Mouse (Mus musculus): ENCODE measurements around the gene Gramd1b. TPM values are rescaled to one million over a fixed set of nuclear protein-coding genes. Genes with fewer than 3 reads are reported as not detected.

The Gramd1b gene
- polyA plus RNA-seq, 1 experiment from 2014 or later: 2.8 TPM

- no peak for ATAC-seq (ENCODE audit: insufficient number of reproducible peaks, low FRiP score, low TSS enrichment, low read depth)
- no peak overlapping the region for H3K4me3 ChIP-seq (ENCODE audit: low read depth, low read length)
- H3K4me1 ChIP-seq (ENCODE audit: control insufficient read depth, insufficient read depth, low read length): no peaks in the 10 kb centered on the region
- no peaks in the 10 kb centered on the region for H3K9me3 ChIP-seq (ENCODE audit: control insufficient read depth, low read length)
- WGBS: 91% methylated on average over 5 of the region's 5 CpGs
- no peak overlapping the region for H3K9ac ChIP-seq (ENCODE audit: low read length)
- H3K27me3 ChIP-seq (ENCODE audit: control insufficient read depth, insufficient read depth, low read length): no peaks in the 10 kb centered on the region
- H3K36me3 ChIP-seq (ENCODE audit: control insufficient read depth, insufficient read depth, low read length): peaks cover 2% of the 10 kb centered on the region; the same call in 1 of the 2 replicates
- DNase-seq (ENCODE audit: low spot score): no peak
- no peak overlapping the region for H3K27ac ChIP-seq (replicated peaks; ENCODE audit: low read depth, low read length)
- no peak overlapping the region for H3K4me2 ChIP-seq (ENCODE audit: low read depth, severe bottlenecking)
These were observed 237.0 kb downstream of the Gramd1b start for GRCm38 (mm10) chr9:40294210-40294609.

GRCm38 (mm10) chr9:40293740-40294139 lies 237.4 kb downstream of the Gramd1b start:
- Histone ChIP-seq H3K4me2 (ENCODE audit: low read depth, severe bottlenecking) (no peak overlapping the region), H3K27me3 (ENCODE audit: control insufficient read depth, insufficient read depth, low read length) (no peaks in the 10 kb centered on the region), H3K4me1 (ENCODE audit: control insufficient read depth, insufficient read depth, low read length) (no peaks in the 10 kb centered on the region), H3K9ac (ENCODE audit: low read length) (no peak overlapping the region), H3K9me3 (ENCODE audit: control insufficient read depth, low read length) (no peaks in the 10 kb centered on the region), H3K4me3 (ENCODE audit: low read depth, low read length) (no peak overlapping the region), H3K27ac (replicated peaks; ENCODE audit: low read depth, low read length) (no peak overlapping the region), H3K36me3 (ENCODE audit: control insufficient read depth, insufficient read depth, low read length) (peaks cover 2% of the 10 kb centered on the region; the same call in 1 of the 2 replicates)
- WGBS: 92% methylated on average over 5 of the region's 5 CpGs
- ATAC-seq (ENCODE audit: insufficient number of reproducible peaks, low FRiP score, low TSS enrichment, low read depth) (no peak), DNase-seq (ENCODE audit: low spot score) (no peak)

GRCm38 (mm10) chr9:40293286-40293685 lies 237.9 kb downstream of the Gramd1b start:
- Histone ChIP-seq H3K9ac (ENCODE audit: low read length) (no peak overlapping the region), H3K4me3 (ENCODE audit: low read depth, low read length) (no peak overlapping the region), H3K4me2 (ENCODE audit: low read depth, severe bottlenecking) (no peak overlapping the region), H3K27me3 (ENCODE audit: control insufficient read depth, insufficient read depth, low read length) (no peaks in the 10 kb centered on the region), H3K36me3 (ENCODE audit: control insufficient read depth, insufficient read depth, low read length) (peaks cover 2% of the 10 kb centered on the region; the same call in 1 of the 2 replicates), H3K4me1 (ENCODE audit: control insufficient read depth, insufficient read depth, low read length) (no peaks in the 10 kb centered on the region), H3K27ac (replicated peaks; ENCODE audit: low read depth, low read length) (no peak overlapping the region), H3K9me3 (ENCODE audit: control insufficient read depth, low read length) (no peaks in the 10 kb centered on the region)
- no peak for ATAC-seq (ENCODE audit: insufficient number of reproducible peaks, low FRiP score, low TSS enrichment, low read depth)
- WGBS: 92% methylated on average over 8 of the region's 8 CpGs
- no peak for DNase-seq (ENCODE audit: low spot score)

GRCm38 (mm10) chr9:40292475-40292874 lies 238.7 kb downstream of the Gramd1b start:
- DNase-seq (ENCODE audit: low spot score) (no peak), ATAC-seq (ENCODE audit: insufficient number of reproducible peaks, low FRiP score, low TSS enrichment, low read depth) (no peak)
- 87% methylated on average over 4 of the region's 4 CpGs for WGBS
- no peaks in the 10 kb centered on the region for H3K27me3 ChIP-seq (ENCODE audit: control insufficient read depth, insufficient read depth, low read length)
- no peaks in the 10 kb centered on the region for H3K4me1 ChIP-seq (ENCODE audit: control insufficient read depth, insufficient read depth, low read length)
- no peak overlapping the region for H3K9ac ChIP-seq (ENCODE audit: low read length)
- no peak overlapping the region for H3K27ac ChIP-seq (replicated peaks; ENCODE audit: low read depth, low read length)
- peaks cover 2% of the 10 kb centered on the region; the same call in 1 of the 2 replicates for H3K36me3 ChIP-seq (ENCODE audit: control insufficient read depth, insufficient read depth, low read length)
- H3K9me3 ChIP-seq (ENCODE audit: control insufficient read depth, low read length): no peaks in the 10 kb centered on the region
- H3K4me2 ChIP-seq (ENCODE audit: low read depth, severe bottlenecking): no peak overlapping the region
- H3K4me3 ChIP-seq (ENCODE audit: low read depth, low read length): no peak overlapping the region

GRCm38 (mm10) chr9:40282968-40283367 lies 248.2 kb downstream of the Gramd1b start:
- H3K9ac ChIP-seq (ENCODE audit: low read length): no peak overlapping the region
- no peak for ATAC-seq (ENCODE audit: insufficient number of reproducible peaks, low FRiP score, low TSS enrichment, low read depth)
- H3K27ac ChIP-seq (replicated peaks; ENCODE audit: low read depth, low read length): no peak overlapping the region

GRCm38 (mm10) chr9:40279438-40279837 lies 251.7 kb downstream of the Gramd1b start:
- H3K9me3 ChIP-seq (ENCODE audit: control insufficient read depth, low read length): no peaks in the 10 kb centered on the region
- H3K4me1 ChIP-seq (ENCODE audit: control insufficient read depth, insufficient read depth, low read length): no peaks in the 10 kb centered on the region
- ATAC-seq (ENCODE audit: insufficient number of reproducible peaks, low FRiP score, low TSS enrichment, low read depth) (no peak), DNase-seq (ENCODE audit: low spot score) (no peak)
- no peaks in the 10 kb centered on the region for H3K27me3 ChIP-seq (ENCODE audit: control insufficient read depth, insufficient read depth, low read length)
- H3K9ac ChIP-seq (ENCODE audit: low read length): no peak overlapping the region
- H3K4me3 ChIP-seq (ENCODE audit: low read depth, low read length): no peak overlapping the region
- H3K27ac ChIP-seq (replicated peaks; ENCODE audit: low read depth, low read length): no peak overlapping the region
- H3K4me2 ChIP-seq (ENCODE audit: low read depth, severe bottlenecking): no peak overlapping the region
- no peaks in the 10 kb centered on the region for H3K36me3 ChIP-seq (ENCODE audit: control insufficient read depth, insufficient read depth, low read length)
- WGBS: 93% methylated on average over 7 of the region's 7 CpGs

More at GRCm38 (mm10) chr9:40282968-40283367, 248.2 kb downstream of the Gramd1b start:
- Histone ChIP-seq H3K4me2 (ENCODE audit: low read depth, severe bottlenecking) (no peak overlapping the region), H3K4me1 (ENCODE audit: control insufficient read depth, insufficient read depth, low read length) (no peaks in the 10 kb centered on the region), H3K27me3 (ENCODE audit: control insufficient read depth, insufficient read depth, low read length) (no peaks in the 10 kb centered on the region), H3K36me3 (ENCODE audit: control insufficient read depth, insufficient read depth, low read length) (no peaks in the 10 kb centered on the region), H3K4me3 (ENCODE audit: low read depth, low read length) (no peak overlapping the region), H3K9me3 (ENCODE audit: control insufficient read depth, low read length) (no peaks in the 10 kb centered on the region)
- WGBS: 86% methylated on average over 7 of the region's 7 CpGs
- DNase-seq (ENCODE audit: low spot score): no peak

- Histone ChIP-seq H3K9ac (ENCODE audit: low read length) (no peak overlapping the region), H3K4me1 (ENCODE audit: control insufficient read depth, insufficient read depth, low read length) (no peaks in the 10 kb centered on the region), H3K27ac (replicated peaks; ENCODE audit: low read depth, low read length) (no peak overlapping the region), H3K4me3 (ENCODE audit: low read depth, low read length) (no peak overlapping the region), H3K36me3 (ENCODE audit: control insufficient read depth, insufficient read depth, low read length) (no peaks in the 10 kb centered on the region), H3K27me3 (ENCODE audit: control insufficient read depth, insufficient read depth, low read length) (no peaks in the 10 kb centered on the region), H3K9me3 (ENCODE audit: control insufficient read depth, low read length) (no peaks in the 10 kb centered on the region), H3K4me2 (ENCODE audit: low read depth, severe bottlenecking) (no peak overlapping the region)
- DNase-seq (ENCODE audit: low spot score): no peak
- ATAC-seq (ENCODE audit: insufficient number of reproducible peaks, low FRiP score, low TSS enrichment, low read depth): no peak
- 78% methylated on average over 3 of the region's 3 CpGs for WGBS
These were observed 253.5 kb downstream of the Gramd1b start for GRCm38 (mm10) chr9:40277671-40278070.

GRCm38 (mm10) chr9:40275904-40276303 lies 255.3 kb downstream of the Gramd1b start:
- Histone ChIP-seq H3K9ac (ENCODE audit: low read length) (no peak overlapping the region), H3K27me3 (ENCODE audit: control insufficient read depth, insufficient read depth, low read length) (no peaks in the 10 kb centered on the region), H3K4me2 (ENCODE audit: low read depth, severe bottlenecking) (no peak overlapping the region), H3K4me1 (ENCODE audit: control insufficient read depth, insufficient read depth, low read length) (no peaks in the 10 kb centered on the region), H3K36me3 (ENCODE audit: control insufficient read depth, insufficient read depth, low read length) (no peaks in the 10 kb centered on the region), H3K27ac (replicated peaks; ENCODE audit: low read depth, low read length) (no peak overlapping the region), H3K4me3 (ENCODE audit: low read depth, low read length) (no peak overlapping the region), H3K9me3 (ENCODE audit: control insufficient read depth, low read length) (no peaks in the 10 kb centered on the region)
- ATAC-seq (ENCODE audit: insufficient number of reproducible peaks, low FRiP score, low TSS enrichment, low read depth) (no peak), DNase-seq (ENCODE audit: low spot score) (no peak)
- WGBS: 91% methylated on average over 5 of the region's 5 CpGs

GRCm38 (mm10) chr9:40272822-40273221 lies 258.4 kb downstream of the Gramd1b start:
- peaks cover 15% of the 10 kb centered on the region for H3K27me3 ChIP-seq (ENCODE audit: control insufficient read depth, insufficient read depth, low read length)
- 89% methylated on average over 7 of the region's 7 CpGs for WGBS

More at GRCm38 (mm10) chr9:40272822-40273221, 258.4 kb downstream of the Gramd1b start:
- Histone ChIP-seq H3K36me3 (ENCODE audit: control insufficient read depth, insufficient read depth, low read length) (no peaks in the 10 kb centered on the region), H3K27ac (replicated peaks; ENCODE audit: low read depth, low read length) (no peak overlapping the region), H3K4me3 (ENCODE audit: low read depth, low read length) (no peak overlapping the region), H3K9ac (ENCODE audit: low read length) (no peak overlapping the region), H3K9me3 (ENCODE audit: control insufficient read depth, low read length) (no peaks in the 10 kb centered on the region), H3K4me2 (ENCODE audit: low read depth, severe bottlenecking) (no peak overlapping the region), H3K4me1 (ENCODE audit: control insufficient read depth, insufficient read depth, low read length) (no peaks in the 10 kb centered on the region)
- no peak for DNase-seq (ENCODE audit: low spot score)
- ATAC-seq (ENCODE audit: insufficient number of reproducible peaks, low FRiP score, low TSS enrichment, low read depth): no peak

Data from limb, embryonic 11.5 days (tissue).